Mouse (Mus musculus) lung, adult 2 months (tissue): ENCODE results near the gene Unc45b.

Source experiments
- CTCF ChIP-seq: fragments of 200-500 bp; IDR thresholded peaks from 2 replicates; pipeline ENCODE4 v1.5.1; 2011; ENCODE audit warnings: mild to moderate bottlenecking, low read length, control low read depth; ENCODE audit not compliant: insufficient read depth
- POLR2A ChIP-seq: fragments of 200-500 bp; IDR thresholded peaks from 2 replicates; pipeline ENCODE4 v1.6.1; 2011; ENCODE audit warnings: low read depth, mild to moderate bottlenecking, control low read depth, low read length, borderline replicate concordance; ENCODE audit errors: extremely low read depth

GRCm38 (mm10) chr11:82860759-82861158 lies 49.6 kb upstream of the Unc45b start:
- TF ChIP-seq POLR2A (no peak), CTCF (no peak)
